Mouse (Mus musculus): ENCODE measurements around the gene 2010003K11Rik.

GRCm38 (mm10) chr19:4447445-4447844 is 50.9 kb downstream of the 2010003K11Rik start:
- TF ChIP-seq CTCF (conservative IDR thresholded peaks at IDR 0.05; ENCODE audit: low read length) (no peak), POU5F1 (IDR thresholded peaks at IDR 0.05; ENCODE audit: borderline replicate concordance, low read length) (no peak), NANOG (IDR thresholded peaks at IDR 0.05; ENCODE audit: borderline replicate concordance, low read length) (no peak)

All from E14TG2a.4 (cell line).